ENCODE assay signal across 8 mouse cellular contexts in genomic region chr3:132747036-132747435, GRCm38 (mm10).
DNase-seq lines count a peak whose midpoint lies in the region; ATAC-seq lines count a peak whose summit lies in the region.
"Had no signal": no experiment of that assay in that cellular context is flagged by ENCODE, and none has a peak within 500 bp of the region (broad histone marks: within the 10 kb centered on the region; RNA-seq: fewer than 3 reads in every experiment).

No protein-coding gene starts in this region.

- H3K9ac ChIP-seq in liver, embryonic 16.5 days (ENCODE audit: low read depth, low read length), result no peak overlapping the region
- H3K9ac ChIP-seq: limb, embryonic 15.5 days had no signal

- no peaks in the 10 kb centered on the region for H3K36me3 ChIP-seq in embryonic facial prominence, embryonic 10.5 days (replicated peaks)
- H3K36me3 ChIP-seq in liver, embryonic 16.5 days (ENCODE audit: control insufficient read depth, insufficient read depth), result no peaks in the 10 kb centered on the region

- no peaks in the 10 kb centered on the region for H3K27me3 ChIP-seq in embryonic facial prominence, embryonic 10.5 days (replicated peaks; ENCODE audit: low read depth, poor library complexity, severe bottlenecking)
- H3K27me3 ChIP-seq in liver, embryonic 16.5 days (ENCODE audit: control insufficient read depth, insufficient read depth, low read depth, low read length), result no peaks in the 10 kb centered on the region
- H3K27me3 ChIP-seq: limb, embryonic 15.5 days had no signal

- H3K4me1 ChIP-seq in embryonic facial prominence, embryonic 10.5 days, result peaks cover 4% of the 10 kb centered on the region; the same call in 1 of the 2 replicates
- no peaks in the 10 kb centered on the region for H3K4me1 ChIP-seq in liver, embryonic 16.5 days (ENCODE audit: control insufficient read depth, low read depth, low read length)
- H3K4me1 ChIP-seq: limb, embryonic 15.5 days had no signal

- no peaks in the 10 kb centered on the region for H3K9me3 ChIP-seq in embryonic facial prominence, embryonic 10.5 days
- no peaks in the 10 kb centered on the region for H3K9me3 ChIP-seq in liver, embryonic 16.5 days (replicated peaks; ENCODE audit: control insufficient read depth, low read length)
- H3K9me3 ChIP-seq: limb, embryonic 15.5 days had no signal

- DNase-seq in ES-CJ7 (ENCODE audit: low read depth, low spot score), result peak; percentile 64
- peak; percentile 47 for DNase-seq in adrenal gland, adult 2 months
- DNase-seq in embryonic facial prominence, embryonic 10.5 days (ENCODE audit: low spot score), result peak; percentile 46
- DNase-seq in heart, postnatal 10 days, result peak; percentile 66 to 75
- DNase-seq in kidney, postnatal 36 days, result peak; percentile 67 to 73
- DNase-seq in retina, adult 2 months (ENCODE audit: low read depth, low spot score), result peak; percentile 25

- H3K4me2 ChIP-seq in liver, embryonic 16.5 days (ENCODE audit: low read depth, low read length), result no peak overlapping the region
- H3K4me2 ChIP-seq: limb, embryonic 15.5 days had no signal

- WGBS in embryonic facial prominence, embryonic 10.5 days, result 54% methylated on average over 3 of the region's 3 CpGs
- 34% methylated on average over 3 of the region's 3 CpGs for WGBS in liver, embryonic 16.5 days (ENCODE audit: insufficient replicate concordance)

- H3K27ac ChIP-seq in embryonic facial prominence, embryonic 10.5 days (replicated peaks), result no peak overlapping the region
- H3K27ac ChIP-seq in liver, embryonic 16.5 days (ENCODE audit: low read length), result no peak overlapping the region
- H3K27ac ChIP-seq: limb, embryonic 15.5 days had no signal

- ATAC-seq in liver, embryonic 16.5 days (ENCODE audit: low read depth), result 0 out of 2 replicates have a peak, but pooled peaks have one; percentile 43

- intact Hi-C loops in heart, postnatal 10 days (cut with DNase I), result loop anchor here (2.0 kb wide), 2 partner anchors 344 to 526 kb away; partner anchors contain the start of gene Ints12

- no peak overlapping the region for H3K4me3 ChIP-seq in embryonic facial prominence, embryonic 10.5 days
- no peak overlapping the region for H3K4me3 ChIP-seq in liver, embryonic 16.5 days (ENCODE audit: low read depth, low read length)
- H3K4me3 ChIP-seq: limb, embryonic 15.5 days had no signal
